Mouse (Mus musculus) kidney, postnatal 4 days (tissue): ENCODE data around the gene Gdf15.
"Not testable (repeated sequence)": the region's sequence is repeated elsewhere in the genome, so short reads cannot be mapped to it uniquely, and the experiment has no call there.

Experiments used
- DNase-seq, 2 experiments: peaks; one replicate each; pipeline ENCODE4 v3.0.0; 2021; ENCODE audit warnings: mixed read lengths in 2 of 2

Gene Gdf15

DNA sequence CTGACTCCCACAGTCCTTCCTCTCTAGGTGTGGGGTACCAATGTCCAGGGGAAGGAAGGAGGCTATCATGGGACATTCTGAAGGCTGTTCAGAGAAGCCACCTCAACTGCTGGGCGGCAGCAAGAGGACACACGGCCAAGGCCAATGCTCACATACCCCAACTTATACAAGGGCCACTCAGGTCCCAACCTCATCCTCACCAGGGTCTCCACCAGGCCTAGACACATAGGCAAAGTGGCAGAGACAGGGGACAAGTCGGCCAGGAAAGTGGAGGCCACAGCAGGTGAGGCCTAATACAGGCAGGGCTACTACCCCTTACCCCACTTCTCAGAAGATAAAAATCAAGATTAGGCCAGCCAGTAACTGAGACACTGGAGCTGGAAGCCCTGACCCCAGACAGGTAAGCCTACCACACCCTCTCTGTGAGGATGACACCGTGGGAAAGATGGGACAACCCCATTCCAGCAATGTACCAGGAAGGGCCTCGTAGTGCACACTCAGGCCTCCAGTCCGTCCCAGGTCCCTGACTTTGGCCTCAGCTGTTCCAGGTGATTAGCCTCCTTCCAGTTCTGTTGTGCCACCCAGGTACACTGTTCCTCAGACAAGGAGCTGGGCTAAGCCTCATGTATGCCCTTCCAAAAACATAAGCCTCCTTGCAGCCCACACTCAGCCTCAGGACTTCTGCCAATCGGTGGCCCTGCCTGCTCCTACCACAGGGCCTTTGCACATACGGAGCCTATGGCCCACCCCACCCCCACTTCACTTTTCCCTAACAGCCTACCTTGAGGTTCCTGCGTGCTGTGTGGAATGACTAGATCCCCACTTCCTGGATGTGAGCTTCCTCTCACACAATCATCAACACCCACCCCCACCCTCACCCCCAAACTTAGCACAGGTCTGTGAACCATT, 26.1 kb downstream of the Gdf15 start:
- no peak for DNase-seq

- DNase-seq = no peak
Observed at GRCm38 (mm10) chr8:70604558-70604957, 27.7 kb downstream of the Gdf15 start.

GRCm38 (mm10) chr8:70602139-70602811, 30.0 kb downstream of the Gdf15 start:
- DNase-seq = no peak

DNA sequence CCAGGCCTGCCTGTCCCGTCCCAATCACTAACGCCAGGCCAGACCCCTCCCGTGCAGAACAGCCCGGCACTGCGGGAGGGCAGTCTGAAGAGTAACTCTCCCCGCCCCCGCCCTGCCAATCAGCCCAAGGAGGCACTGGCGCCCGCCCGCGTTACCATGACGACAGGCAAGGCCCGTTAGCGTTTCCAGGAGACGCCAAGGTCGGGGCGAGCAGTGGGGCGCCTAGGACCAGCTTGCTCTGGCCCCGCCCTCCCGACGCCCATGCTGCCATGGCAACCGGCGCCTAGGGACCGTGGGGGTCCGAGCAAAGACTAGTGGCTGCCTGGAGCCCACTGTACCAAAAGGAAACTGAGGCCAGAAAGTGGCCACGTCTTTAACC, 31.0 kb downstream of the Gdf15 start:
- DNase-seq = peak; percentile 91 to 94

GRCm38 (mm10) chr8:70600473-70601270, 31.6 kb downstream of the Gdf15 start:
- peak; percentile 73 to 84 for DNase-seq

- DNase-seq = no peak
Observed at GRCm38 (mm10) chr8:70599507-70600290, 32.6 kb downstream of the Gdf15 start.

- peak; percentile 50 to 71 for DNase-seq
Observed at GRCm38 (mm10) chr8:70598722-70599121, 33.5 kb downstream of the Gdf15 start.

DNA sequence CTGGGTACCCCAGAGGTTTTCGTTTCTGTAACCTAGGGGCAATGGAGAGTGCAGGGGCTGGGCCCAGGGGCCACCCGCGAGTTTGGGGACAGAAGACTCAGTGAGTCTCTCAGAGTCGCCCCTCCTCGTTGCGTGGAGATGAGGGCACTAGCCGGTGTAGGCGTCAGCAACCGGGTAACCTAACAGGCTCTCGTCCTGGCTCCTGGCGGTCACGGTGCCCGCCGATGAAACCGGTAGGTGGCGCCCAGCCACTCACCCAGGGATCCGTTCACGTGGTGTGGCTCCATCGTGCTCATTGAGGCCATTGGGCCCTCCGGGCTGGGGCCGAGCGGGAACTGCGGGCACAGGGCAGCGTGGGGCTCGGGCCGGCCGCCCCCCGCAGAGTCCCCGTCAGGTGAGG, 34.0 kb downstream of the Gdf15 start:
- DNase-seq = peak; percentile 90 to 93

- peak; percentile 42 to 58 for DNase-seq
Observed at GRCm38 (mm10) chr8:70597417-70598272, 34.6 kb downstream of the Gdf15 start.

GRCm38 (mm10) chr8:70596775-70597416, 35.4 kb downstream of the Gdf15 start:
- DNase-seq = peak; percentile 58 to 70

DNA sequence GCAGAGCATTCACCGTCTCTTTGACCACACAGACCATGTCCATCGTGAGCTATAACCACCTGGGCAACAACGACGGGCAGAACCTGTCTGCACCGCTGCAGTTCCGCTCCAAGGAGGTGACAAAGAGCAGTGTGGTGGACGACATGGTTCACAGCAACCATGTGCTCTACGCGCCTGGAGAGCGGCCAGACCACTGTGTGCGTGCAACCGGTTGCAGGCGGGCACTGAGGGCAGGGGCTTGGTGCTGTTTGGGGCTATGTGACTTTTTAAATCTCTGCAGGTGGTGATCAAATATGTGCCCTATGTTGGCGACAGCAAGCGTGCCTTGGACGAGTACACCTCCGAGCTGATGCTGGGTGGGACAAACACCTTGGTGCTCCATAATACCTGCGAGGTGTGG, 36.0 kb downstream of the Gdf15 start:
- peak in 1 of 2 experiments; percentile 58 for DNase-seq

DNA sequence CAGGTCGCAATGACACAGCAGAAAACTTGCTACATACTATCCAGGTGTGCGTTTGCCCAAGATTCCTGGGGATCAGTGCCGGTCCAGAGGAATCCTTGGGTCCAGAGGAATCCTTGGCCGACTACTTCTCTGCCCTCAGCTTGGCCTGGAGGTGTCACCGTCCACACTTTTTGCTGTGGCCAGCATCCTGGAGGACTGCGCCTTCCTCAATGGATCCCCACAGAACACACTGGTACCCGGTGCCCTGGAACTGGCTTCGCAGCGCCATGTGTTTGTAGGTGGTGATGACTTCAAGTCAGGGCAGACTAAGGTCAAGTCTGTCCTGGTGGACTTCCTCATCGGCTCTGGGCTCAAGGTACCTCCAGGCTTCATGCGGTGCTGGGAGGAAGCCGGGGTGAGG, 36.4 kb downstream of the Gdf15 start:
- DNase-seq = no peak

- peak; percentile 63 to 75 for DNase-seq
Observed at GRCm38 (mm10) chr8:70594621-70595564, 37.4 kb downstream of the Gdf15 start.

GRCm38 (mm10) chr8:70593961-70594609, 38.2 kb downstream of the Gdf15 start, which contains the start of gene Isyna1:
Isyna1 (plus strand) TSS chr8:70594373.
- DNase-seq = peak; percentile 95 to 96

- peak; percentile 49 to 70 for DNase-seq
Observed at GRCm38 (mm10) chr8:70593173-70593572, 39.1 kb downstream of the Gdf15 start.

DNA sequence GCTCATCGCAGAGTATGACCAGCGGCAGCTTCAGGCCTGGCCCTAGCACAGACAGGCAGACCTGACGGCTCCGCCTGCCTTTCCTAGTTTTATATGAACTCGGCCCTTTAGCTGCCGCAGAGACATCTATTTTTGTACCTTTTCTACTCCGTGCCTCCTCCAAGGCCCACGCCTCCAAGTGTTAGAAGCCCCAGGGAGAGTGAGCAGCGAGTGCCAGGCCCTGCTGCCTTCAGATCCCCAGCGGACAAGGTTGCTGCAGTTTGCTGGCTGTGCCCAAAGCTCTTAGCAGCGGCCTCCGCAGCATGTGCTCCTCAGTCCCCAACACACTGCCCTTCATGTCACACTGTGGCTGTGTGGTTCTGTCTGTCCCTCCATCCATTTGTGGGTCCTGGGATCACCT, 40.7 kb downstream of the Gdf15 start:
- DNase-seq = no peak

GRCm38 (mm10) chr8:70587955-70588354, 44.3 kb downstream of the Gdf15 start:
- DNase-seq = not testable (repeated sequence)

- peak; percentile 76 to 84 for DNase-seq
Observed at GRCm38 (mm10) chr8:70585258-70585652, 47.0 kb downstream of the Gdf15 start.
